Mouse (Mus musculus) cerebellum, adult 2 months (tissue): Measurements from ENCODE around the gene Lamtor4.

ENCODE experiments used
- CTCF ChIP-seq: fragments of 200-500 bp; IDR thresholded peaks from 2 replicates; pipeline ENCODE4 v1.5.1; 2011; ENCODE audit warnings: low read depth, mild to moderate bottlenecking, control low read depth, low read length, moderate library complexity, borderline replicate concordance; ENCODE audit not compliant: insufficient read depth
- POLR2A ChIP-seq: fragments of 200-500 bp; IDR thresholded peaks from 2 replicates; pipeline ENCODE4 v1.6.1; 2011; ENCODE audit warnings: low read length, control low read depth, borderline replicate concordance; ENCODE audit not compliant: insufficient read depth

GRCm38 (mm10) chr5:138258078-138258477, 2.8 kb downstream of the Lamtor4 start:
- TF ChIP-seq CTCF: no peak
- TF ChIP-seq POLR2A: no peak
